Mouse (Mus musculus): ENCODE data around the gene Ap4m1. TPM values are rescaled to one million over a fixed set of nuclear protein-coding genes. Genes with fewer than 3 reads are reported as not detected.
A peak's percentile ranks its signal among the peaks of the same experiment; 100 is the strongest.
"Not testable (repeated sequence)": the region's sequence is repeated elsewhere in the genome, so short reads cannot be mapped to it uniquely, and the experiment has no call there.

Ap4m1 gene
- total RNA-seq, 2 experiments from 2014 or later, result 11.3 to 15.5 TPM

DNA sequence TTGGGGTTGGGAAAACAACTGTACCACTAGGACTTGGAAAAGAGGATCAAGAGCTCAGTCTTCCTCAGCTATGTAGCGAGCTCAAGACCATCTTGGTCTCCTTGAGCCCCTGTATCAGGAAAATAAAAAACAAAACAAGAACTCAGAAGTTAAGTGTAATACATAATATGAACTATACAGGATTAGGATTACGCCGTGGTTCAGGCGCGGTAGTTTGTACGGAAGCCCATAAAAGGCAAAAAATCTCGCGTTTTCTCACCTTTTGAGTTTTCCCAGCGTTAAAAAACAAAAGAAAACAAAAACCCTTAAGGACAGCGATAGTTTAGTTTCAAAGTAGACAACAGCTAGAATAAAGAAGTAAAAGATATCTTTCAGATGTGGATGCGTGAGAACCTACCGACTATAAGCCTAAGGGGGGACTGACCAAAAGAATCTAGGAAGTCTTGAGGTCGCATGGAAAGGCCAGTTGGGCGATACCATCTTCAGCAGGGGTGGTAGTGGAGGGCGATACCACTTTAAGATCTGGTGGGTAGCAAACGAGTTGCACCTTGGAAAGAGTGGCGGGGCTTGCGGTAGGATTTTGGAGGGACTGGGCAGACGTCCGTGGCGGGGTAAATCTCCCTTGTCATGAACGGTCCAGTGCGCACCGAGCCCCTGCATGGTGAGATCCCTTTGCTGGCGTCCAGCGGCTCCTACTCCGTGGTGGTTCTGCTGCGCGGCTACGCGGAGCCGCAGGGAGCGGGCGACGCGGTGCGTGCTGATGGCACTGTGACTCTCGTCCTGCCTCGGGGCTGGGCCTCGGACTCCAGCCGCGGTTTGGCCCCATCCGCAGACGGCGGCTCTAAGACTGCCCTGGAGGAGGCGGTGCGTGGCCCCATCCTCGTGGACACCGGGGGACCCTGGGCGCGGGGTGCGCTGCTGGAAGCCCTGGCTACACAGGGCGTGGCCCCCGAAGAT is 22.2 kb downstream of the Ap4m1 start, which contains the start of gene Mblac1:
TSS of gene Mblac1 (plus strand) at position 544 of the 957 bp plus-strand sequence.
- intact Hi-C loops (cut with DNase I), result no loop called here
- DNase-seq, result peak; percentile 90 to 92

DNA sequence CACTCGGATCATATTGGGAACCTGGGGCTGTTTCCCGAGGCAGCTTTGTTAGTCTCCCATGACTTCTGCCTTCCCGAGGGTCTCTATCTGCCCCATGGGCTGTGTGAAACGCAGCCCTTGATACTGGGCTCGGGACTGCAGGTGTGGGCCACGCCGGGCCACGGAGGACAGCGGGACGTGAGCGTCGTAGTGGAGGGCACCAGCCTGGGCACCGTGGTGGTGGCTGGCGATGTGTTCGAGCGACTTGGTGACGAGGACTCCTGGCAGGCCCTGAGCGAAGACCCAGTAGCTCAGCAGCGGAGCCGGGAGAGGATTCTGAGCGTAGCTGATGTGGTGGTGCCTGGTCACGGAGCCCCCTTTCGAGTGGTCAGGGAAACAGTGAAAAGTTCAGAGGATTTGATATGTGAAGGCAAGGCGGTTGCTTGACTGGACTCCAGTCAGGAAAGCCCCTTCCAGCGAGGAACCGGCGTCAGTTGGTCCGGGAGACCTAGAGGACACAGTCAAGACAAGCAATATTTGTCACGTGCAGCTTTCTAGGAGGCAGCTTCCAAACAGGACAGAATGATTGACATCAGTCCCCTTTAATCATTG is 23.0 kb downstream of the Ap4m1 start:
- intact Hi-C loops (cut with DNase I), result no loop called here
- DNase-seq, result peak; percentile 45 to 55

DNA sequence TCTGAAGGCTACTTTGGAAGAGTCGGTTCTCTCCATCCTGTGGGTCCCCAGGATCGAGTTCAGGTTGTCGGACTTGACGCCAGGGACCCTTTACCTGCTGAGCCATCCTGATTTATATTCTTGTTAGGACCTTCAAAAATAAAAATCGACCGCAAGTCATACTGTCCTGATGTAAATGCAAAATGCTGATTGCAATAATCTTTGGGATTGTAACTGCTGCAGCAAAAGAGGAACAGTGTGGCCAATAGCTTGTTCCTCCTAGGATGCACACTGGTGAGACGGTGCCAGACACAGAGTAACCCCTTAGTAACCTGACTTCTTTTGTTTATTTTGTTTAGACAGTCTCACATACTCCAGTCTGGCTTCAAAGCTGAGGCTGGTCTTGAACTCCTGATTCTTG is 23.7 kb downstream of the Ap4m1 start:
- intact Hi-C loops (cut with DNase I), result no loop called here
- DNase-seq, result no peak

DNA sequence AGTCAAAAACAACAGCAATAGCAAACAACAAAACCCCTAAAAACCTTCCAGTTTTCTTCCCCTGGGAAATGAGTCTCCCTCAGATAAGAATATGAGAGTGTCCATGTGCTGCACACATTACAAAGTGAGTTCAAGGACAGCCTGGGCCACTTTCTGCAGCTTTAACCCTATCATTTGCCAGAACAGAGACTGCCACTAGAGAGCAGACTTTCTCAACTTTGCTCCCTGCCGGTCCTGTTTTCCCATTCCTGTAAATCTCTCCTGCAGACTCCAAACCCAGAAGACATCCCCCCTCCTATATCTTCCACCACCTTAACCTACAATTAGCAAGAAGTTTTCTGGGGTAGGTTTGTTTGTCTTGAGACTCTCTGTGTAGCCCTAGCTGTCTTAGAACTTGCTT is 27.8 kb downstream of the Ap4m1 start:
- no peak for DNase-seq

DNA sequence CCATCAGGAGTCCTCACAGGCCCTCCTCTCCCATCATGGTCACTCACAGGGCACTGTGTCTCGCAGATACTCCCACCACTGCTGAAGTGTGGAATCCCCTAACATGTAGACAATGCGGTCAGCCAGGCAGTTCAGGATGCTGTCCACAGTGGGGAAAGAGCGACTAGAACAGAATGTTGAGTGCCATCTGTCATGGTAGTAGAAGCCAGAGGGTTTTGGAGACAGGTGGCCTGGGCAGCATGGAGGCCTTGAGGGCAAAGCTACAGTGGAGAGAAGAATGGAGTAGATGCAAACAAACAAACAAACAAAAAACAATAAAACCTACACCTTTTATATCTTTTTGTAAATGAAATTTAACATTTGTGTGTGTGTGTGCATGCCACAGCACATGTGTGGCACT is 30.3 kb downstream of the Ap4m1 start:
- DNase-seq, result no peak
- intact Hi-C loops (cut with DNase I), result no loop called here

More for the DNA sequence above, 27.8 kb downstream of the Ap4m1 start:
- intact Hi-C loops (cut with DNase I), result no loop called here

DNA sequence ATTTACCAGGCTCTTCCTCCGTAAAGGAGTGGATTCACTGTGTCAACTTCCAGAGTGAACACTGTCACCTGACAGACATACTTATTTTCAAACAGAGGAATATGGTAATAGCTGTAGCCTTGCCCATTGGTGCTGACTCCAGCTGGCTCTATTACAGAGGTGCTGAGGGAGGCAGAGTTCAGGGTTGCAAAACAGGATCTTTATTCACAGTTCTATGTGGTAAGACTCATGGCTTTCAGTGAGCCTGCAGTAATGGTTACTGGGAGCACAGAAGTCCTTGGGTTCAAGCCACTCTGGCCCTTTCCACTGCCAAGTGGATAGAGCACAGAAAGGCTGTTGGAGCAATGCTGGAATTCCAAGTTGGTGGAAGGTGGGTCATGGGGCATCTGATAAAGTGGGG is 35.5 kb downstream of the Ap4m1 start:
- no peak for DNase-seq
- intact Hi-C loops (cut with DNase I), result no loop called here

DNA sequence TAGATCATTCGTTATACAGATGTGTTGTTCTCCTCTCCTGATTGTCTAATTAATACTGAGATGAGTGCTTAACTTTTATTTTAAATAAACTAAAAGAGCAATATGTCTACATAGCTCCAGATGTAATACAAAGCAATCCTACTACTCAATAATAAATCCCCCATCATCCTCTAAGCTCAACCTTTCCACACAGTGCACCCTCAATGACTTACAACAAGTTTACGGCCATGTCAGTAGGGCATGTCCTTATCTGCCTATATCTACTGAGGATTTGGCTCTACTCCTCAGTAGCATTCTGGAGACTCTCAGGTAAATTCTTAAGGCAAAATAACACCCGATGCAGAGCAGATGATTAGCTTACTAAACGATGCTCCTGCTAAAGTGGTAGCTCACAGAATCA is 36.1 kb downstream of the Ap4m1 start:
- DNase-seq, result no peak
- intact Hi-C loops (cut with DNase I), result no loop called here

DNA sequence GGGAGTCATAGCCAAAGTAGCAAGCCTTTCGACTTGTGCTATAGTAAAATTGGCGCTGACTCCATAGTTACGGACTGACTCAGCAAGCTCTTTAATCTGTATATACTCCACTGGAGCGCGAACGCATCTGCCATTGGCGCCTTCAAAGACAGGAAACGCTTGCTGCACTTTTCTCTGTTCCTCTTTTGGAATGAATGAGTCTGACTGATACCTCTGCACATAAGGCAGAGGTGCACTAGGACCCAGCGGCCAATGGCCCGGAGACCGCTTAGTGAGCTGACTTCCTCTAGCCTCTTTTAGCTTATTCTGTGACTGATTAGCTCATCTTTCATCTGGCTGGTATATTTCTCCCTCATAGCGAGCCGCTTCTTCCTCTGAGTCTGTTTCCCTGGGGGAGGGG is 44.8 kb downstream of the Ap4m1 start:
- DNase-seq; intact Hi-C loops (cut with DNase I): not testable (repeated sequence)

DNA sequence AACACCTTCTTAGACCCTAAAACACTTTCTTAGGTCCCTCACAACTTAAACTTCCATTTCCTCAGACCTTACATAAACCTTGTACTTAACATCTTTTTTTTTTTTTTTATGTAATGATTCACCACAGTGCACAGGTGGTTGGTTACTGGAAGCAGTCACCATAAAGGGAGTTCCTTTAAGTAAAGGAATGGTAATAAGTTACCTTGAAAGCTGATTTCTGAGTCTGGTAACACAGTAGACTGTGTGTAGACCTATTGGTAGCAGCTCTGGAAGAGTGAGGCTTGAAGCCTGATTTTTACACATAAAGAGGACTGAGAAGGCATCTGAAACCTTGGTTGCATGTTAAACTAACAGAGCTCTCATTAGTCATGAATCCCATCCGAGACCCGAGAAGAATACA is 48.1 kb downstream of the Ap4m1 start:
- no peak for DNase-seq
- intact Hi-C loops (cut with DNase I), result loop anchor here (5.0 kb wide), 1 partner anchor 252 kb away; no protein-coding TSS in a partner anchor

DNA sequence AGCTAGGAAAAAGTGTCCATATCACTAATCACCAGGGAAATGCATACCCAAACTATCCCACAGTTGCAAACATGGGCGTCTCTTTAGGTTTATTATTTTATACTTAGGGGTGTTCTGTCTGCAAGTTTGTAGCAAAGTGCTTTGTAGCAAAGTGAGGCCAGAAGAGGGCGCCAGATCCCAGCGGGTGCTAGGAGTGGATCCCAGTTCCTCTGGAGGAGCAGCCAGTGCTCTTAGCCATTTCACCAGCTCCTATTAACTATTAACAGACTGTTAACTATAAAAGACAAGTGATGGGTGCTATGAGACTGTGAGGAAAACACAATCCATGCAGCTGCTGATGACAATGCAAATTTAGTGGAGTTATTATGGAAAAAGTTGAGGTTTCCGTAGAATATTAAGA is 50.3 kb downstream of the Ap4m1 start:
- peak; percentile 85 to 92 for DNase-seq
- intact Hi-C loops (cut with DNase I), result loop anchor here (5.0 kb wide), 1 partner anchor 250 kb away; no protein-coding TSS in a partner anchor

DNA sequence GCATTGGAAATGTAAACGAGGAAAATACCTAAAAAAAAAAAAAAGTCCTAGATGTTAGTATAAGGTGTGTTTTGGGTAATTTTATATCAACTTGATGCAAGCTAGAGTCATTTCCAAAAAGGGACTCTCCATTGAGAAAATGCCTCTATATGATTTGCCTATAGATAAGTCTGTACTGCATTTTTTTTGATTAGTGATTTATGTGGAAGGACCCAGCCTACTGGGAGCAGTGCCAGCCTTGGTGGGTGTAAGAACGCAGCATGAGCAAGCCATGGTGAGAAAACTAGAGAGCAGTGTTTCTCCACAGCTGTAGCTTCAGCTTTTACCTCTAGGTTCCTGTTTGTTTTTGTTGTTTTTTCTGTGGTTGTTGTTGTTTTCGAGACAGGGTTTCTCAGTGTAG is 51.5 kb downstream of the Ap4m1 start:
- intact Hi-C loops (cut with DNase I), result loop anchor here (5.0 kb wide), 1 partner anchor 249 kb away; no protein-coding TSS in a partner anchor
- no peak for DNase-seq

DNA sequence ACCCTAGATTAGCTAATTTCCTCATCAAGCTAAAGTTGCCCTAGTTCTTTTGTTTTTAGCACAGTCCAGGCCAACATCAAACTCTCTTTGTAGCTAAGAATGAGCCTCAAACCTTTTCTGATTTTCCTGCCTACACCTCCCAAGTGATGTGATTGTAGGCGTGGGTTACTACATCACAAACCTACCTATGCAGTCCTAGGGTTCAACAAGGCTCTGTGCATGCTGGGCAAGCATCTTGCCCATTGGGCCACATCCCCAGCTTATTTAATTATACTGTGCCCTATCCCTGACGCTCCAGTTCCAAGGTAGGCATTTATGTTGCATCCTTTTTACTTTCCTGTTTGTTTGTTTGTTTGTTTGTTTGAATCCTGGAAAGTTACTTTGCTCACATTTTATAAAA is 53.9 kb downstream of the Ap4m1 start, which contains the start of gene Nxpe5:
TSS of gene Nxpe5 (plus strand) at position 199 of the 400 bp plus-strand sequence.
- intact Hi-C loops (cut with DNase I), result no loop called here
- DNase-seq, result no peak

DNA sequence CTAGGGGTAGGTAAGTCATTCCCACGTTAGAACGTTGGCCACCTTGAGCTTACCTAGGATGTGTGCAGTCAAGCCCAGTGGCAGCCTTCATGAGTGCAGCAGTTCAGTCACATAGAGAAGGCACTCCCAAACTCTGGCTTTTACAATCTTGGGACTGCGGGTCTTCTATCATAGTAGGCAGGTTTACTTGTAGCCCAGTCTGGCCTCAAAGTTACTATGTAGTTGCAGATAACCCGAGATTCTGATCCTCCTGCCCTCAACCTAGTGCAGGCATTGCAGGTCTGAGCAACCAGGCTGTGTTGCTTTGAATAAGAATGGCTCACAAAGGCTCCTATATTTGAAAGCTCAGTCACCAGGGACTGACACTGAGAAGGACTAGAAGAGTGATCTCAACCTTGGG is 54.7 kb downstream of the Ap4m1 start:
- intact Hi-C loops (cut with DNase I), result no loop called here
- DNase-seq, result no peak

DNA sequence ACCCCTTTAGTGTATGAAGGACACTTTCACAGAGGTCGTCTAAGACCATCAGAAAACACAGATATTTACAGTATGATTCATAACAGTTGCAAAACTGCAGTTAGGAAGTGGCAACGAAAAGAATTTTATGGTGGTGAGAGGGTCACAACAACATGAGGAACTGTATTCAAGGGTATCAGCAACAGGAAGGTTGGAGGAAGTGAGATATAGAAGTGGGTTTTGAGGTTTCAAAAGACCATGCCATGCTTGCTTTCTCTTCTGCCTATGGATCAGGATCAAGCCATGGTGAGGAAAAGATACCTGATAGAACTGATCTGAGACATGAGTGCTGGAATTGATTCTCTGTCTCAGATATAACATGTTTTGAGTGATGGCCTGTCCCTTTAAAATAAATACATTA is 55.6 kb downstream of the Ap4m1 start:
- intact Hi-C loops (cut with DNase I), result no loop called here
- DNase-seq, result no peak

DNA sequence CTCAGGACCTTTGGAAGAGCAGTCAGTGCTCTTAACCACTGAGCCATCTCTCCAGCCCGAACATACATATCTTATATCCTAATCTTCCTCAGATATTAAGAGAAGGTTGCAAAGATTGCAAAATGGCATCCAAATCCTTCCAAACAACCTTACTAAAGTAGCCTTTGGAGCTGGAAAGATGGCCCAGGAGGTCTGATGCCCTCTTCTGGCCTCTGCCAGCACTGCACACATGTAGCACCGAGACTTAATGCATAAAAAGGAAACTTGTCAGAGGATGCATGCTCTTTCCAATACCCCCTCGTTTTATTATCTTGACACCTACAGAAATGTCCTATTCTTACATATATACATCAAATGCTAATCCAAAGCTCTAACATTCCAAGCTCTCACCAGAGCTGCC is 56.2 kb downstream of the Ap4m1 start:
- peak in 1 of 2 experiments; percentile 50 for DNase-seq
- intact Hi-C loops (cut with DNase I), result no loop called here

DNA sequence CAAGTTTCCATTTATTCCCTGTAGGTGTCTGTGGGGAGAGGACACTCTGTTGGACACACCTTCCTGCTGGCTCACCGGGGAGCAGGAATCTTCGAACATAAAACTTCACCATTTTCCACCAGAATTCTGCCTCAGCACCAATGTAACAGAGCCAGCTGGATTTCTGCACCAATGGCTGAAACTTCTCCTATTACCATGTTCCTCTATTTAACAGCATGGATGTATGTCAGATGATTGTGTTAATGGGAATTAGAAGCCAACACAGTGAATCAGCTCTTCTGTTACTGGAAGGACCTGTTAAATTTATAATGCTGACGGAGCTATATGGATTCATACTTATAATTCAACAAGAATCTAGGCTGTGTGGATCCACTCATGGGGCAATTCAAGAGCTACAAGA is 57.7 kb downstream of the Ap4m1 start:
- intact Hi-C loops (cut with DNase I), result no loop called here
- no peak for DNase-seq

Small RNA genes within 50 kb of the gene (microRNA-seq; reads per million reads assigned to microRNA genes)
- gene Mir106b (1,662 to 1,702 reads per million in 2 experiments), gene Mir25 (591 to 736 reads per million in 2 experiments), gene Mir93 (8,628 to 8,950 reads per million in 2 experiments)

Other genes with a start within 250 kb of the Ap4m1 start
- gene Gjc3, start 208.9 kb upstream of the Ap4m1 start, total RNA-seq (2021), result under 1 TPM; 0.34 to 0.37 TPM
- gene Azgp1, start 190.5 kb upstream of the Ap4m1 start, total RNA-seq (2021), result not detected
- gene Smok3a, start 150.7 kb upstream of the Ap4m1 start, total RNA-seq (2021), result not detected
- not detected for gene Smok3b, start 150.6 kb upstream of the Ap4m1 start, total RNA-seq (2021)
- not detected for gene Smok3c, start 118.8 kb upstream of the Ap4m1 start, total RNA-seq (2021)
- 10 to 100 TPM; 20.8 to 24.4 TPM for gene Zkscan1, start 86.9 kb upstream of the Ap4m1 start, total RNA-seq (2021)
- 10 to 100 TPM; 14.5 to 18.2 TPM for gene Zscan21, start 55.1 kb upstream of the Ap4m1 start, total RNA-seq (2021)
- 10 to 100 TPM in 1 of 2 experiments, 1 to 10 TPM in 1; 5.6 to 10.1 TPM for gene Zfp113, start 16.3 kb upstream of the Ap4m1 start, total RNA-seq (2021)
- gene Cops6, start 10.9 kb upstream of the Ap4m1 start, total RNA-seq (2021), result 100 to 1,000 TPM; 136 to 145 TPM
- 10 to 100 TPM; 30.0 to 37.2 TPM for gene Mcm7, start 420 bp downstream of the Ap4m1 start, total RNA-seq (2021)
- gene Taf6, start 15.4 kb downstream of the Ap4m1 start, total RNA-seq (2021), result 10 to 100 TPM; 24.4 to 27.6 TPM
- gene Cnpy4, start 15.5 kb downstream of the Ap4m1 start, total RNA-seq (2021), result 10 to 100 TPM in 1 of 2 experiments, 1 to 10 TPM in 1; 9.2 to 10.1 TPM
- 1 to 10 TPM; 4.7 to 4.8 TPM for gene Mblac1, start 22.3 kb downstream of the Ap4m1 start, total RNA-seq (2021)
- under 1 TPM; 0.57 TPM for gene Nxpe5, start 53.9 kb downstream of the Ap4m1 start, total RNA-seq (2021)
- 10 to 100 TPM; 75.6 to 77.5 TPM for gene Lamtor4, start 83.5 kb downstream of the Ap4m1 start, total RNA-seq (2021)
- 1 to 10 TPM; 5.4 to 6.5 TPM for gene BC037034, start 92.0 kb downstream of the Ap4m1 start, total RNA-seq (2021)
- under 1 TPM; 0.36 to 0.47 TPM for gene Gal3st4, start 100.8 kb downstream of the Ap4m1 start, total RNA-seq (2021)
- not detected for gene Gm43720, start 108.0 kb downstream of the Ap4m1 start, total RNA-seq (2021)
- gene Gpc2, start 108.0 kb downstream of the Ap4m1 start, total RNA-seq (2021), result 1 to 10 TPM in 1 of 2 experiments, under 1 TPM in 1; 0.86 to 1.1 TPM
- under 1 TPM; 0.17 to 0.22 TPM for gene Stag3, start 108.2 kb downstream of the Ap4m1 start, total RNA-seq (2021)
- gene Pvrig, start 170.0 kb downstream of the Ap4m1 start, total RNA-seq (2021), result not detected